Mouse (Mus musculus): ENCODE measurements at regions not wholly inside any gene's neighbourhood (a gene's known extent, or its start where the extent isn't known, plus 50 kb on each side); places are given as distances from the start of the nearest gene placed in this dataset.

- no peaks in the 10 kb centered on the region for H3K27me3 ChIP-seq (ENCODE audit: control insufficient read depth, insufficient read depth, low read length)
- H3K4me1 ChIP-seq (ENCODE audit: control insufficient read depth, insufficient read depth, low read length), result no peaks in the 10 kb centered on the region; the same call in 1 of the 2 replicates
- no peak overlapping the region for H3K4me2 ChIP-seq (replicated peaks; ENCODE audit: low read depth, low read length, severe bottlenecking)
- no peaks in the 10 kb centered on the region for H3K9me3 ChIP-seq (ENCODE audit: control insufficient read depth, low read length)
- DNase-seq (ENCODE audit: low spot score), result no peak
- no peak for ATAC-seq (ENCODE audit: low FRiP score, low read depth)
- 81% methylated on average over 5 of the region's 5 CpGs for WGBS
- H3K27ac ChIP-seq (replicated peaks; ENCODE audit: low read depth, low read length), result no peak overlapping the region
- no peak overlapping the region for H3K4me3 ChIP-seq (replicated peaks; ENCODE audit: low read length)
- no peak overlapping the region for H3K9ac ChIP-seq (ENCODE audit: low read depth, low read length, severe bottlenecking)
- H3K36me3 ChIP-seq (ENCODE audit: control insufficient read depth, insufficient read depth, low read length), result no peaks in the 10 kb centered on the region
- TF ChIP-seq POLR2A (IDR thresholded peaks at IDR 0.05; ENCODE audit: borderline replicate concordance, extremely low read depth, insufficient read depth, insufficient read length), result no peak
Measured at GRCm38 (mm10) chr1:128808599-128808998, 216.5 kb upstream of the Cxcr4 start.

GRCm38 (mm10) chr1:128805687-128806653 lies 213.9 kb upstream of the Cxcr4 start:
- no peaks in the 10 kb centered on the region for H3K27me3 ChIP-seq (ENCODE audit: control insufficient read depth, insufficient read depth, low read length)
- no peak overlapping the region for H3K4me2 ChIP-seq (replicated peaks; ENCODE audit: low read depth, low read length, severe bottlenecking)
- no peak for TF ChIP-seq POLR2A (IDR thresholded peaks at IDR 0.05; ENCODE audit: borderline replicate concordance, extremely low read depth, insufficient read depth, insufficient read length)
- H3K9ac ChIP-seq (ENCODE audit: low read depth, low read length, severe bottlenecking), result no peak overlapping the region
- no peak overlapping the region for H3K27ac ChIP-seq (replicated peaks; ENCODE audit: low read depth, low read length)
- no peak overlapping the region for H3K4me3 ChIP-seq (replicated peaks; ENCODE audit: low read length)
- no peaks in the 10 kb centered on the region for H3K9me3 ChIP-seq (ENCODE audit: control insufficient read depth, low read length)
- 36% methylated on average over 10 of the region's 10 CpGs for WGBS
- no peaks in the 10 kb centered on the region; the same call in 1 of the 2 replicates for H3K4me1 ChIP-seq (ENCODE audit: control insufficient read depth, insufficient read depth, low read length)
- H3K36me3 ChIP-seq (ENCODE audit: control insufficient read depth, insufficient read depth, low read length), result no peaks in the 10 kb centered on the region
- no peak for ATAC-seq (ENCODE audit: low FRiP score, low read depth)
- DNase-seq (ENCODE audit: low spot score), result no peak

GRCm38 (mm10) chr1:128803433-128804060 lies 211.5 kb upstream of the Cxcr4 start:
- no peaks in the 10 kb centered on the region; the same call in 1 of the 2 replicates for H3K4me1 ChIP-seq (ENCODE audit: control insufficient read depth, insufficient read depth, low read length)
- no peak overlapping the region for H3K4me2 ChIP-seq (replicated peaks; ENCODE audit: low read depth, low read length, severe bottlenecking)
- WGBS, result 37% methylated on average over 9 of the region's 9 CpGs
- no peaks in the 10 kb centered on the region for H3K27me3 ChIP-seq (ENCODE audit: control insufficient read depth, insufficient read depth, low read length)
- H3K27ac ChIP-seq (replicated peaks; ENCODE audit: low read depth, low read length), result no peak overlapping the region
- ATAC-seq (ENCODE audit: low FRiP score, low read depth) (no peak), DNase-seq (ENCODE audit: low spot score) (no peak)
- no peak overlapping the region for H3K4me3 ChIP-seq (replicated peaks; ENCODE audit: low read length)
- no peak for TF ChIP-seq POLR2A (IDR thresholded peaks at IDR 0.05; ENCODE audit: borderline replicate concordance, extremely low read depth, insufficient read depth, insufficient read length)
- no peaks in the 10 kb centered on the region for H3K36me3 ChIP-seq (ENCODE audit: control insufficient read depth, insufficient read depth, low read length)
- H3K9me3 ChIP-seq (ENCODE audit: control insufficient read depth, low read length), result no peaks in the 10 kb centered on the region
- no peak overlapping the region for H3K9ac ChIP-seq (ENCODE audit: low read depth, low read length, severe bottlenecking)

- TF ChIP-seq POLR2A (IDR thresholded peaks at IDR 0.05; ENCODE audit: borderline replicate concordance, extremely low read depth, insufficient read depth, insufficient read length), result no peak
- Histone ChIP-seq H3K4me3 (replicated peaks; ENCODE audit: low read length) (no peak overlapping the region), H3K4me2 (replicated peaks; ENCODE audit: low read depth, low read length, severe bottlenecking) (no peak overlapping the region), H3K4me1 (ENCODE audit: control insufficient read depth, insufficient read depth, low read length) (no peaks in the 10 kb centered on the region; the same call in 1 of the 2 replicates), H3K9me3 (ENCODE audit: control insufficient read depth, low read length) (no peaks in the 10 kb centered on the region), H3K27ac (replicated peaks; ENCODE audit: low read depth, low read length) (no peak overlapping the region), H3K9ac (ENCODE audit: low read depth, low read length, severe bottlenecking) (no peak overlapping the region), H3K36me3 (ENCODE audit: control insufficient read depth, insufficient read depth, low read length) (no peaks in the 10 kb centered on the region), H3K27me3 (ENCODE audit: control insufficient read depth, insufficient read depth, low read length) (no peaks in the 10 kb centered on the region)
- ATAC-seq (ENCODE audit: low FRiP score, low read depth), result no peak
- DNase-seq (ENCODE audit: low spot score), result no peak
Measured at GRCm38 (mm10) chr1:128803058-128803432, 211.0 kb upstream of the Cxcr4 start.

- 41% methylated on average over 4 of the region's 4 CpGs for WGBS
- Histone ChIP-seq H3K27me3 (ENCODE audit: control insufficient read depth, insufficient read depth, low read length) (no peaks in the 10 kb centered on the region), H3K4me2 (replicated peaks; ENCODE audit: low read depth, low read length, severe bottlenecking) (no peak overlapping the region), H3K27ac (replicated peaks; ENCODE audit: low read depth, low read length) (no peak overlapping the region), H3K9ac (ENCODE audit: low read depth, low read length, severe bottlenecking) (no peak overlapping the region), H3K9me3 (ENCODE audit: control insufficient read depth, low read length) (no peaks in the 10 kb centered on the region), H3K36me3 (ENCODE audit: control insufficient read depth, insufficient read depth, low read length) (no peaks in the 10 kb centered on the region), H3K4me3 (replicated peaks; ENCODE audit: low read length) (no peak overlapping the region), H3K4me1 (ENCODE audit: control insufficient read depth, insufficient read depth, low read length) (no peaks in the 10 kb centered on the region; the same call in 1 of the 2 replicates)
- peak; percentile 37; the same call in 1 of the 2 replicates for ATAC-seq (ENCODE audit: low FRiP score, low read depth)
- DNase-seq (ENCODE audit: low spot score), result no peak
- TF ChIP-seq POLR2A (IDR thresholded peaks at IDR 0.05; ENCODE audit: borderline replicate concordance, extremely low read depth, insufficient read depth, insufficient read length), result no peak
Measured at GRCm38 (mm10) chr1:128798721-128799120, 206.6 kb upstream of the Cxcr4 start.

All from limb, embryonic 14.5 days (tissue).